Comparison of ENCODE assay signal across 10 mouse cellular contexts in genomic region chr15:33992383-33992782, GRCm38 (mm10).
A peak's percentile ranks its signal among the peaks of the same experiment; 100 is the strongest.
DNase-seq lines count a peak whose midpoint lies in the region; ATAC-seq and TF ChIP-seq lines count a peak whose summit lies in the region.
"Had no signal": no experiment of that assay in that cellular context is flagged by ENCODE, and none has a peak within 500 bp of the region (broad histone marks: within the 10 kb centered on the region; RNA-seq: fewer than 3 reads in every experiment).

No protein-coding gene starts in this region.

- DNase-seq in layer of hippocampus, adult 9-11 months: peak; percentile 19
- DNase-seq in layer of hippocampus, adult 8-10 months (ENCODE audit: low spot score in 2 of 2): no peak
- peak; percentile 47 for DNase-seq in brain, embryonic 14.5 days (ENCODE audit: low read depth)
- DNase-seq in cerebellum, adult 9-11 months: peak; percentile 31
- peak; percentile 4 for DNase-seq in lung, postnatal 25 days (ENCODE audit: low spot score)
- DNase-seq in urinary bladder, adult 2 months (ENCODE audit: low spot score): no peak
- DNase-seq: adrenal gland, postnatal 10 days; heart, adult 2 months; midbrain, embryonic 14.5 days had no signal

- TF ChIP-seq POLR2A in brain, embryonic 14.5 days (IDR thresholded peaks at IDR 0.05; ENCODE audit: borderline replicate concordance, extremely low read depth, insufficient read depth, insufficient read length, poor library complexity, severe bottlenecking): no peak

- no peak for ATAC-seq in megakaryocyte, adult 5-6 weeks (ENCODE audit: poor library complexity, severe bottlenecking)

- no peak for TF ChIP-seq CTCF in brain, embryonic 14.5 days (IDR thresholded peaks at IDR 0.05; ENCODE audit: borderline replicate concordance, extremely low read depth, insufficient read depth, insufficient read length)

Comparison
In these comparisons a context has a peak if more than half of its experiments do, and no peak if none do; other contexts are left out.
1. DNase-seq: peak in layer of hippocampus, adult 9-11 months (single experiment), brain, embryonic 14.5 days (single experiment), cerebellum, adult 9-11 months (single experiment) and lung, postnatal 25 days (single experiment); none in layer of hippocampus, adult 8-10 months (0 of 2) and urinary bladder, adult 2 months (single experiment).